Mouse (Mus musculus) intestine, embryonic 15.5 days (tissue): Measurements from ENCODE around the gene Ccdc85a. TPM values are rescaled to one million over a fixed set of nuclear protein-coding genes. Genes with fewer than 3 reads are reported as not detected.

Source experiments
- ATAC-seq: fragments of 200-750 bp; cut with Nextera tagmentation; 2 replicates; pipeline ENCODE4 v1.8.0; 2017; ENCODE audit warnings: moderate TSS enrichment, moderate library complexity
- H3K27ac ChIP-seq: fragments of 300-500 bp; sonication (generic); 2 replicates; pipeline ENCODE4 v1.5.1; 2015; ENCODE audit warnings: mild to moderate bottlenecking, inconsistent platforms
- H3K27me3 ChIP-seq: fragments of 300-500 bp; sonication (generic); replicated peaks from 2 replicates; pipeline ENCODE4 v1.6.1; 2015; ENCODE audit warnings: inconsistent platforms
- H3K36me3 ChIP-seq: fragments of 300-500 bp; sonication (generic); 2 replicates; pipeline ENCODE4 v1.6.1; 2015; ENCODE audit warnings: inconsistent platforms
- H3K4me1 ChIP-seq: fragments of 300-500 bp; sonication (generic); replicated peaks from 2 replicates; pipeline ENCODE4 v1.6.1; 2015; ENCODE audit warnings: inconsistent platforms
- H3K4me2 ChIP-seq: fragments of 300-500 bp; sonication (generic); replicated peaks from 2 replicates; pipeline ENCODE4 v1.6.1; 2015; ENCODE audit warnings: mild to moderate bottlenecking, inconsistent platforms
- H3K4me3 ChIP-seq: fragments of 300-500 bp; sonication (generic); replicated peaks from 2 replicates; pipeline ENCODE4 v1.5.1; 2015; ENCODE audit warnings: inconsistent platforms
- H3K9ac ChIP-seq: fragments of 300-500 bp; sonication (generic); 2 replicates; pipeline ENCODE4 v1.6.1; 2015; ENCODE audit warnings: inconsistent platforms
- H3K9me3 ChIP-seq: fragments of 300-500 bp; sonication (generic); 2 replicates; pipeline ENCODE4 v1.6.1; 2016; ENCODE audit warnings: inconsistent platforms
- WGBS: fragments of 180-500 bp; shearing (Covaris S2); methylation state at CpG from one replicate; pipeline ENCODE4 v1.1.7; 2015; 5-methylcytosine and 5-hydroxymethylcytosine counted together
- polyA plus RNA-seq: library from polyadenylated mRNA; unstranded; fragments of >200 nt; fragmentation: Nextera tagmentation; extraction: Ambion mirVana; gene quantifications from 2 replicates; pipeline ENCODE4 v1.2.1, GENCODE M21; 2015

The Ccdc85a gene
- polyA plus RNA-seq, result 1.9 and 2.0 TPM in 2 replicates

- Histone ChIP-seq H3K4me1 (peaks cover 6% of the 10 kb centered on the region; the same call in 1 of the 2 replicates), H3K9me3 (no peaks in the 10 kb centered on the region), H3K4me2 (peak within 1 kb of the TSS; percentile 96), H3K27me3 (peaks cover 21% of the 10 kb centered on the region), H3K4me3 (peak within 1 kb of the TSS; percentile 50), H3K27ac (no peak within 1 kb of the TSS), H3K36me3 (no peaks in the 10 kb centered on the region), H3K9ac (peak within 1 kb of the TSS; percentile 20)
- 1% methylated on average over 25 of the region's 25 CpGs for WGBS
- peak; percentile 96 for ATAC-seq
Observed at GRCm38 (mm10) chr11:28583911-28584434, at the start of gene Ccdc85a. TSS of gene Ccdc85a (minus strand) at chr11:28584324.

- H3K4me2 ChIP-seq, result no peak overlapping the region
- H3K27me3 ChIP-seq, result no peaks in the 10 kb centered on the region
- no peaks in the 10 kb centered on the region for H3K36me3 ChIP-seq
- no peaks in the 10 kb centered on the region for H3K9me3 ChIP-seq
- no peaks in the 10 kb centered on the region for H3K4me1 ChIP-seq
- no peak for ATAC-seq
- H3K9ac ChIP-seq, result no peak overlapping the region
- H3K27ac ChIP-seq, result no peak overlapping the region
- H3K4me3 ChIP-seq, result no peak overlapping the region
- 36% methylated on average over 1 of the region's 1 CpGs for WGBS
Observed at GRCm38 (mm10) chr11:28633571-28634125, 49.5 kb upstream of the Ccdc85a start.

- no peak overlapping the region for H3K4me2 ChIP-seq
- H3K4me1 ChIP-seq, result no peaks in the 10 kb centered on the region
- H3K27me3 ChIP-seq, result no peaks in the 10 kb centered on the region
- no peak for ATAC-seq
- 83% methylated on average over 1 of the region's 1 CpGs for WGBS
- no peaks in the 10 kb centered on the region for H3K36me3 ChIP-seq
- no peak overlapping the region for H3K9ac ChIP-seq
- H3K9me3 ChIP-seq, result no peaks in the 10 kb centered on the region
- no peak overlapping the region for H3K4me3 ChIP-seq
- no peak overlapping the region for H3K27ac ChIP-seq
Observed at GRCm38 (mm10) chr11:28633093-28633492, 49.0 kb upstream of the Ccdc85a start.

DNA sequence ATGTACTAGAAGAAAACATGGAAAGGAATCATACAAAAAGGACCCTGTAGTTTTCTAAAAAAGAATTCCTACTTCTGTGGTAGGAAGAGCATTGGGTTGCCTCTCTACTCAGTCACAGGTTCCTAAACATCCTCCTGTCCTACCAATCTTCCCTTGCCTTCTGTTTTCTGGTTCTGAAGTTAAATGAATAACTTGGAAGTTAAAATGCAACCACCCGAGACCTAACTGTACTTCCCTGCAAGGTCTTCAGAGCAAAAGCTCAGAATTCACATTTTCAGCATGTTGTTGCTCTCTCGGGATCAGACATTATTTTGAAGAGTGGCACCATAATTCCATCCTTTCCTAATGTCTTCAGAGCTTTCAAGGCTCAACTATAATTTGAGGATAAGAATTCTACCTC is 46.6 kb upstream of the Ccdc85a start:
- H3K4me1 ChIP-seq, result no peaks in the 10 kb centered on the region
- no peak overlapping the region for H3K9ac ChIP-seq
- H3K27me3 ChIP-seq, result no peaks in the 10 kb centered on the region
- no peak overlapping the region for H3K4me2 ChIP-seq
- no peak overlapping the region for H3K4me3 ChIP-seq
- H3K36me3 ChIP-seq, result no peaks in the 10 kb centered on the region
- H3K27ac ChIP-seq, result no peak overlapping the region
- 78% methylated on average over 2 of the region's 2 CpGs for WGBS
- H3K9me3 ChIP-seq, result no peaks in the 10 kb centered on the region
- ATAC-seq, result no peak

DNA sequence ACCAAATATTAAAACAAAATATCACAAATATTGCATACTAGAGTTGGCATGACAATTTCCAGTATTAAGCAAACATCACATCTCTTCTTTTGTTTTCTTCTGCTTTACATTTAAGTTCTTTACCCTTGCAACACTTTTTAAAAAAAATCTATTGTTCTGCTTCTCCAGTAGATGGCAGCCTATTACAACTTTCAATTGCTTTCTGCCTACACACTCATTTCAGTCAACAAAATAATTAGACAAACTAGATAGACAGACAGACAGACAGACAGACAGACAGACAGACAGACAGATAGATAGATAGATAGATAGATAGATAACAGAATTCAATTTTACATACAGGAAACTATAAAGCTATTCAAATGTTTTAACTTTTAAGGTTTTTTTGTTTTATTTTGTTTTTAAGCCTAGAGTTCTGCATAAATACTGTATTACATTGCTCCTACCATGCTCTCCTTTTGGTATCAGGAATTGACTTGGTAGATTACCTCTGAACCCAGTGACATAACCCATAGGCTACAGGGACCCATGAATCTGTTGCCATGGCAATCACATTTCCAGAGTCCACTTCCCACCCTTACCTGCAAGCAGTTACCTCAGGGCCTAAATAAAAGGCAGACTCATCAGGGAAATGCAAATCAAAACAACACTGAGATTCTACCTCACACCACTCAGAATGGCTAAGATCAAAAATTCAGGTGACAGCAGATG is 26.8 kb upstream of the Ccdc85a start:
- no peak overlapping the region for H3K4me2 ChIP-seq
- H3K9me3 ChIP-seq, result no peaks in the 10 kb centered on the region
- no peaks in the 10 kb centered on the region for H3K27me3 ChIP-seq
- no peaks in the 10 kb centered on the region for H3K36me3 ChIP-seq
- no peak overlapping the region for H3K9ac ChIP-seq
- no peaks in the 10 kb centered on the region for H3K4me1 ChIP-seq
- ATAC-seq, result no peak
- H3K27ac ChIP-seq, result no peak overlapping the region
- H3K4me3 ChIP-seq, result no peak overlapping the region

DNA sequence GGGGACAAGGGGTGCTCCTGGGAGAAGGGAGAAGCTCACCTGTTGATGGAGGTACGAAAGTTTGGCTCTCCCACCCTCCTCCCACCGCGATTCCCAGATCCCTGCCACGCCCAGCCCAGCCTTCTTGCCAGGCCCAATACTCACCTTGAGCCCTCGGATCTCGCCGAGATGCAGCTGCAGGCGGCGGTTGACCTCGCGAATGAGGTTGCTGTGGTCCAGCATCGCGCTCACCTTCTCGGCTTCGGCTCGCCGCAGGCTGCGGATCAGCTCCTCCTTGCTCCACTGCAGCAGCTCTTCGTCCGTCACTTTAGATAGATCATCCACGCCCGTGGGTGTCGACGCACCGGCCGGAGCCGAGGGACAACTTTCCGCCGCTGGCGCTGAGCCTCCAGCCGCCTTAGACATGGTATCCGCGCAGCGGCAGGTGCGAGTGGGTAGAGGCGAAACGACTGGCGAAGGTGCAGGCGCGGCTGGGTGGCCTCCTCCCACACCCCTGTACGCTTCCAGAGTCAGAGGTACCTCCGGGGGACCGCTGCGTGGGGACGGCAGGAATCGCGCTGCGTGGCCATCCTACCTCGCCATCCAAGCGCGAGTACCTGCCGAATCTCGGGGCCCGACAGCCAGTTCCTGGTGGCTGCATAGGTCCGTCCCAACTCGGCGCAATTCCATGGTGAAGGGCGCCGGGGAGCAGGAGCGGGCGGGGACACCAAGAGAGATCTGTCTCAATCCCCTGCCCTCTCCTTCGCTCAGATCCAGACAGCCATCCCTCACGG is 800 bp downstream of the Ccdc85a start:
- no peak overlapping the region for H3K27ac ChIP-seq
- no peaks in the 10 kb centered on the region for H3K36me3 ChIP-seq
- H3K4me3 ChIP-seq, result peak overlapping the region; percentile 50
- ATAC-seq, result peak; percentile 68
- peak overlapping the region; percentile 96 for H3K4me2 ChIP-seq
- H3K9me3 ChIP-seq, result no peaks in the 10 kb centered on the region
- peaks cover 21% of the 10 kb centered on the region for H3K27me3 ChIP-seq
- H3K4me1 ChIP-seq, result peaks cover 6% of the 10 kb centered on the region; the same call in 1 of the 2 replicates
- WGBS, result under 1% methylated on average over 63 of the region's 63 CpGs
- peak overlapping the region; percentile 20 for H3K9ac ChIP-seq

DNA sequence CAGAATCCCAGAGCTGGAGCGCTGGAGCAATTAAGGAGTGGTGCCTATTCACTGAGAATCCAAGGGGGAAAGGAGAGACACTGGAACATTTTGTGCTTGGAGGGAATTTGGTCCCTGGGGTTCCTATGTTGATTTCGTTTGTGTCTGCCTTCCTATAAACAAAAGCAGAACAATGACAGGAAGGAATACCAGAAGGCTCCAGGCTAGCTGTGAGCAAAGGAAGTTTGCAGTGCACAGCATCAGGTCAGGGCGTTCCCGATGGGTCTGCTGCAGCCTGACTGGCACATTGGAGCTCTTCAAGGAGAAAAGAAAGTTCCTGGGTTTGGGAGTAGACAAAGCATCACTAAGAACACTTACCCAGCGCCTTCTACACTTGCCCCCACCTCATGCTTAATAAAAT is 1.9 kb downstream of the Ccdc85a start:
- H3K36me3 ChIP-seq, result no peaks in the 10 kb centered on the region
- peaks cover 21% of the 10 kb centered on the region for H3K27me3 ChIP-seq
- H3K4me3 ChIP-seq, result no peak overlapping the region
- no peak for ATAC-seq
- H3K9ac ChIP-seq, result no peak overlapping the region
- H3K27ac ChIP-seq, result no peak overlapping the region
- WGBS, result 17% methylated on average over 5 of the region's 5 CpGs
- H3K4me1 ChIP-seq, result peaks cover 6% of the 10 kb centered on the region; the same call in 1 of the 2 replicates
- peak overlapping the region; percentile 96; the same call in 1 of the 2 replicates for H3K4me2 ChIP-seq
- H3K9me3 ChIP-seq, result no peaks in the 10 kb centered on the region

- WGBS, result 79% methylated on average over 1 of the region's 1 CpGs
- H3K4me3 ChIP-seq, result no peak overlapping the region
- H3K27me3 ChIP-seq, result no peaks in the 10 kb centered on the region
- H3K36me3 ChIP-seq, result no peaks in the 10 kb centered on the region
- H3K4me2 ChIP-seq, result no peak overlapping the region
- no peak overlapping the region for H3K27ac ChIP-seq
- no peak overlapping the region for H3K9ac ChIP-seq
- no peaks in the 10 kb centered on the region for H3K4me1 ChIP-seq
- no peaks in the 10 kb centered on the region for H3K9me3 ChIP-seq
- no peak for ATAC-seq
Observed at GRCm38 (mm10) chr11:28572423-28572822, 11.7 kb downstream of the Ccdc85a start.

GRCm38 (mm10) chr11:28556420-28556819 is 27.7 kb downstream of the Ccdc85a start:
- no peak overlapping the region for H3K4me3 ChIP-seq
- ATAC-seq, result no peak

DNA sequence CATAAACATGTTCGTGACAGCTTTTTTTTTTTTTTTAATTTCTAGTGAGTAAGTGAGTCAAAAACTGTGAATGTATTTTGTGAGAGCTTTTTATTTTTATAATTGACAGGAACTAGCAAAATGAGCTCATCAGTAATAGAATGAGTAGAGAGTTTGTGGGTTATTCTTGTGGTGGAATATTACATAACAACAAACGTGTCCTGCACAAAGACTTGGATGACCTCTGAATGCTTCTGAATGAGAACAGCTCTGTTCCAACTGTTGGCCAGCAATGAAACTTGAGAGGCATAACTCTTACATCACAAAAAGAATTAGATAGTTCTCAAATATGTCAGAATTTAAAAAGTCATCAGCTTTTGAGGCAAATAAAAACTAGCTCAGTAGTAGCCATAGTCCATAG is 40.7 kb downstream of the Ccdc85a start:
- Histone ChIP-seq H3K4me2 (no peak overlapping the region), H3K9ac (no peak overlapping the region), H3K9me3 (no peaks in the 10 kb centered on the region), H3K4me1 (no peaks in the 10 kb centered on the region), H3K27ac (no peak overlapping the region), H3K36me3 (no peaks in the 10 kb centered on the region), H3K4me3 (no peak overlapping the region), H3K27me3 (no peaks in the 10 kb centered on the region)
- WGBS, result 86% methylated on average over 2 of the region's 2 CpGs
- ATAC-seq, result no peak

More at GRCm38 (mm10) chr11:28556420-28556819, 27.7 kb downstream of the Ccdc85a start:
- Histone ChIP-seq H3K9ac (no peak overlapping the region), H3K27me3 (no peaks in the 10 kb centered on the region), H3K36me3 (no peaks in the 10 kb centered on the region), H3K9me3 (no peaks in the 10 kb centered on the region), H3K27ac (no peak overlapping the region), H3K4me2 (no peak overlapping the region), H3K4me1 (no peaks in the 10 kb centered on the region)

DNA sequence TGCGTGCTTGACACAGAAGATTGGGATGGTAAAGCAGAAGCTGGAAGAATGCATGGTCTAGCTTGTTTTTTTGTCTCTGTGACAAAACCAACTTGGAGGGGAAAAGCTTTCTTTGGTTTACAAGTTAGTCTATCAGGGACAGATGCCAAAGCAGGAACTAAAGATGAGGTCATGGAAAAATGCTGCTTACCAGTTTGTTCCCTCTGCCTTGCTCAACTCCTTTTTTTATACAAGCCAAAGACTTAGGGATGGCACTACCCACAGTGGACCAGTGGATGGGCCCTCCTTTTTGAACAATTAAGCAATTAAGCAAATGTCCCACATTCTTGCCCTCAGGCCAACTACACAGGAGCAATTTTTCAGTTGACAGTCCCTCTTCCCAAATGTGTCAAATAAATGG is 42.8 kb downstream of the Ccdc85a start:
- ATAC-seq, result no peak
- Histone ChIP-seq H3K4me3 (no peak overlapping the region), H3K9ac (no peak overlapping the region), H3K4me1 (no peaks in the 10 kb centered on the region), H3K36me3 (no peaks in the 10 kb centered on the region), H3K9me3 (no peaks in the 10 kb centered on the region), H3K4me2 (no peak overlapping the region), H3K27ac (no peak overlapping the region), H3K27me3 (no peaks in the 10 kb centered on the region)
- 89% methylated on average over 1 of the region's 1 CpGs for WGBS

GRCm38 (mm10) chr11:28533286-28533685 is 50.8 kb downstream of the Ccdc85a start:
- Histone ChIP-seq H3K4me3 (no peak overlapping the region), H3K9me3 (no peaks in the 10 kb centered on the region), H3K27me3 (no peaks in the 10 kb centered on the region), H3K36me3 (no peaks in the 10 kb centered on the region), H3K27ac (no peak overlapping the region), H3K4me1 (no peaks in the 10 kb centered on the region), H3K9ac (no peak overlapping the region), H3K4me2 (no peak overlapping the region)
- ATAC-seq, result no peak
- 79% methylated on average over 2 of the region's 2 CpGs for WGBS
